Mouse (Mus musculus) T-helper 1 cell (primary cell): ENCODE results near the gene Ncoa3.

Experiments used
- in situ Hi-C: fragments of 300-600 bp; cut with MboI, MseI; formaldehyde crosslinking; loops from one replicate; pipeline ENCODE4 v1.15.1; 2025; ENCODE audit warnings: high pct_unique_total_duplicates

Gene Ncoa3

DNA sequence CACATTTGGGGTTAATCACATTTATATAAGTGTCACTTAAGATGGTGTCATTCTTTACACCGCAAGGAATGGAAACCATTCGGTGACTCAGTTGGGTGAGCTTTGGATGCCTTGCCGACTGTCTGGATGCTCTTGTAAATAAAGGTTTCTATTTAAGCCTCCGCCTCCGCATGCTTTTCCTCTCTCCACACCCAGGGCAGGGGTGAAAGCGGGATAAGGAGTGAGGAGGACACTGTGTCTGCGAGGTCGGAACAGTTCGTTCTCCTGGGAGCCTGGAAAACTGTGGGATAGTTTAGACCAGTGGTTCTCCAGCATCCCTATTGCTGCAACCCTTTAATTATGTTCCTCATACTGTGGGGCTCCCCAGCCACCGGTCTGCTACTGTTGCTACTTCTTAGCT, 80.6 kb downstream of the Ncoa3 start:
- in situ Hi-C loops = loop anchor here (25.0 kb wide), 1 partner anchor 964 kb away; no protein-coding TSS in a partner anchor

DNA sequence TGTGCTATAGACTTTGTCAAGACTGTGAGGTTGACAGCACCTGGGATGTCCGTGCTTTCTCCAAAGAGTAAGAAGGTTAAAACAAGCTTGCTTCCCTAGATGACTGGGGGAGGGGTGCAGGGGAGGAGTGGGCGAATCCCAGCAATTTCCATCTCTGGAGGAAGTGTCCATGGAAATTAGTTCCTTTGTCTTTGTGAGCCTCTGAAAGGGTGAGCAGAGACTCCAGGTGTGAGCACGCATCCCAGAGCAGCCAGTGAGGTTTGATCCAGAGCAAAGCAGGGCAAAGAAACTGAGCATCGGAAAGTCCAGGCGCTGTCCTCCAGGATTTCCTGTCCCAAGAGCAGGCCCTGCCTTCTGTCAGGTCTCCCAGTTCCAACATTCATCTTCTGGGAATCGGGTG, 81.9 kb downstream of the Ncoa3 start:
- in situ Hi-C loops = loop anchor here (25.0 kb wide), 1 partner anchor 963 kb away; no protein-coding TSS in a partner anchor

DNA sequence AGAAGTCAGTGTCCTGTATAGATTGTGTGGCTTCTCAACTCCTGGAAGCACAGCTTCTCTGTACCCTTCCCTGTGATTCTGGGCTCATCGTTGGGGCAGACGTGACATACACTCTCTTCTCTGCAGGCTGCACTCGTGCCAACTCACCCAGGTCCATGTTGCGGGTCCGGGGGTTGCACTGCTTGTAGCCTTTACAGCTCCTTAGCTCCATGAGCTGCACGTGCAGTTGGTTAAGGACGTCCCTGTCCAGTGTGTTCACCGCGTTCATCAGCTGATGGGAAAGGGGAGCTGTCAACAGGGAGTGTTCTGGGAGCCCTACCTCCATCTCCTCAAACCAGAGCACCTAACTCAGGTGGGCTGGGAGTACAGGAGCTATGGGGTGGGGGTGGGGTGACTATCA, 84.9 kb downstream of the Ncoa3 start:
- in situ Hi-C loops = no loop called here

DNA sequence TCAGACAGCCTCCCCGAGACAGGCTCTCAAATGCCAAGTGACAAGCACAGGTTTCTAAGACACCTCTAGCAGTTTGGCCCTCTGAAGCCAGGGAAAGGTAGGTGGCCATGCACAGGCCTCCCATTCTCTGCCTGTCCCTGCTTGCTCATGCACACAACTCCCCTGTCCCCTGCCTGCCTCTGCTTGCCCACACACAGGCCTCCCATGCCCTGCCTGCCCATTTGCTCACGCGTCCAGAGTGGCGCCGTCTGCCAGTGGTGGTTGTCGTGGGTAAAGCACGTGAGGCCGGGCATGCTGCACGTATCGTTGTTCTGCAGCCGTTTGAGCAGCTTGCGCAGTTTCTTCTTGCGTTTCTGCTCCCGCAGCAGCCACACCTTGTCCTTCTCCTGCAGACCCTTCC, 86.8 kb downstream of the Ncoa3 start:
- in situ Hi-C loops = no loop called here

- in situ Hi-C loops = no loop called here
Measured at GRCm38 (mm10) chr2:166079961-166080885, 87.8 kb downstream of the Ncoa3 start.

DNA sequence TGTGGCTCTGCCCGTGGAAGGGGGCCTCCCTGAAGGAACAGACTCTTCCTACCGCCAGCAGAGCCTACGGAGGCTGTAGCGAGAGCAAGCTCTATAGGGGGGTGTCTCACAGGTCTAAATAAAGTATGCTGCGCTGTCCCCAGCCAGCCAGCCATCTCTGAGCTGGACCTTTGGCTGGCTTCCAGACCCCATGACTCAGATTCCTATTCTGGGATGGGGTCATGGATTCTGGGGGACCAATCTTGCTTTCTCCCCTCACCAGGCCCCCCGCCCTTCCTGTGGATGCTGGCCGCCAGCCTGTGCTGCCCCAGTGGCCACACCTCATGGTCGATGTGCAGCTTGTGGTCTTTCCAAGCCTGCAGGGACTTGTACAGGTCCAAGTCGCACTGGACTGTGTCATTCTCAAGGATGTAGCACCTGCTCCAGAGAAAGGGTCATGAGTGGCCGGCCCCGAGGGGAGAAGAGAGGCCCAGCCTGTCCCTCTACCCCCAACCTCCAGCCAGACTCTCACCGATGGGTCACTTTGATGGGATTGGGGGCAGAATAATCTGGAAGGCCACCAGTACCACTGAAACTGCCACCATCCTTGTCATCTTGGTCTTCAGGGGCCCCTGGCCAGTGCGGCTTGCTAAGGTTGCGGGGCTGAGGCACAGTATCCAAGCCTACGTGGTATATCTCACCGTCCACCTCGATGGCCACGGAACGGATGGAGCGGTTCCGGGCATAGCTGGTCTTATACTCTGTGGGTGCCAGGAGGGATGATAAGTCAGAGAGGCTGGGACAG, 88.7 kb downstream of the Ncoa3 start:
- in situ Hi-C loops = no loop called here

GRCm38 (mm10) chr2:166082193-166082592, 89.8 kb downstream of the Ncoa3 start:
- in situ Hi-C loops = no loop called here

GRCm38 (mm10) chr2:166082661-166083060, 90.2 kb downstream of the Ncoa3 start:
- in situ Hi-C loops = no loop called here

DNA sequence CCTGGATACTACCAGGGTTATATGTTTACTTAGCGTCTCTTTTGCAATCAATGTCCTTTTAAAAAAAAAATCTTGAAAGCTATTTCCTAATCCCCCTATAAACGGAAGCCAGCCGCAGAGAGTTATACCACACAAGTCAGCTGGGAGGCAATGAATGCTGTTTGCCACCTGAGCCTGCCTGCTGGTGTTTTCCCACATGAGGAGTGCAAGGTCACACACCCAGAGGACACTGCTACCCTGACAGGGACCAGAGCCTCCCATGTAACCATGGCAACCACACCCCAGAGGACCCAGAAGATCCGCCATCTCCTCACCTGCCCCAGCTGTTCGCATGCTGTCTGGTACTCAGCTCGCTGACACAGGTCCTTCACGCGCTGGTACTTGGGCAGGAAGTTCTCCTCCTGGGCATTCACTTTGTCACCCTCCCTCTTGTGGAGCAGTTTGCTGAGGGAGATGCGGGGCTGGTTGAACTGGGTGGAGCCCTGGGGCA, 91.2 kb downstream of the Ncoa3 start:
- in situ Hi-C loops = no loop called here

DNA sequence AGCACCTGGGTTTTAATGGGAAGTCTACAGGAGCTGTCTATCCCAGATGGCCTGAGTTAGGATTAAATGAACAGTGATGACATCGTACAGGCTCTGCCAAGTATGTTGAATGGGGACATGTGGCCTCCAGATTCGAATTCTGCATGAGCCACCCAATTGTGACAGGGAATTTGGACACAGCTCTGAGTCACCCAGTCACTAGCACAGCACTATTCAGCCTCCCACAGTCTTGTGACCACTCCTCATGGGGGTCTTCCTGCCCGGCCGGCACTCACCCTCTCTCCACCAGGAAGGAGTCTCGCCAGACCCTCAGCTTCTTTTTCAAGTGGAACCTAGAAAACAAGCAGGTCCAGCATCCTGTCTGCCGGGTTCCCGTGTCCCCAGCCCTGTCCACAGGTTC, 91.7 kb downstream of the Ncoa3 start:
- in situ Hi-C loops = no loop called here

DNA sequence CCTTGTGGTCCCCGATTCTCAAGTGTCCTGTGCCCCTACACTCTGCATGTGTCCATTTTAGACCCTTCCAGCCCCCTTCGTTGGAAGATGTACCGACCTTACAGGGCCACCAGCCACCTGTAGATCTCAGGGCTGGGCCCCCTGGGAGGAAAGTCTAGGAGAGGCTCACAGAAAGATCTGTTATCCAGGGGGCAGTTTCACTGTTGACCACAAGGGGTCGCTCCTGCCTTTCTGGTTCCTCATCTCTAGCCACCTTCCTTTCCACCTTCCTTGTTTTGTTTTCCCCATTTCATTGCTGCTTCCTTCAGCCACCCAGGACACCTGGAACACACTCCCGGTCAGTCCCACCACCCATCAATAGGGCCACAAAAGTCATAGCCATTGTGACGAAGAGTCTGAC, 92.5 kb downstream of the Ncoa3 start:
- in situ Hi-C loops = loop anchor here (5.0 kb wide), 1 partner anchor 477 kb away; no protein-coding TSS in a partner anchor

DNA sequence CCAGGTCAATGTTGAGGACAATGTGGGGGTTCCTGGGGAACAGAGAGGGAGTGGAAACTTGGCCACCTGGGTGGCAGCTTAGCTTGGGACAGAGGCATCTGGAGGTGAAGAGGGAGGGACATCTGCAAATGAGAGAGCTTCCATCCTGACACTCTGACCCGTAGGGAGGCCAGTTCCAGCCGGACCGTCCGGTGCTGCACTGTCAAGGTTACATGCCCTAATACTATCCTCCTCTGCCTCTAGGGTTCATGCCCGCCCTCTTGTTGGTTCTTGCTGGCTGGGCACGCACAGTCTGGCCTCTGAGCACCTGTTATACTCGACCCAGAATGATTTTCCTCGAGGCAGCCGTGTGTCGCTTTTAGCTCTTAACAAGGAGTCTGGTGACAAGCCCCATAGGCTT, 93.3 kb downstream of the Ncoa3 start:
- in situ Hi-C loops = loop anchor here (5.0 kb wide), 1 partner anchor 477 kb away; no protein-coding TSS in a partner anchor

GRCm38 (mm10) chr2:166086457-166087233, 94.2 kb downstream of the Ncoa3 start:
- in situ Hi-C loops = loop anchor here (5.0 kb wide), 1 partner anchor 476 kb away; no protein-coding TSS in a partner anchor

DNA sequence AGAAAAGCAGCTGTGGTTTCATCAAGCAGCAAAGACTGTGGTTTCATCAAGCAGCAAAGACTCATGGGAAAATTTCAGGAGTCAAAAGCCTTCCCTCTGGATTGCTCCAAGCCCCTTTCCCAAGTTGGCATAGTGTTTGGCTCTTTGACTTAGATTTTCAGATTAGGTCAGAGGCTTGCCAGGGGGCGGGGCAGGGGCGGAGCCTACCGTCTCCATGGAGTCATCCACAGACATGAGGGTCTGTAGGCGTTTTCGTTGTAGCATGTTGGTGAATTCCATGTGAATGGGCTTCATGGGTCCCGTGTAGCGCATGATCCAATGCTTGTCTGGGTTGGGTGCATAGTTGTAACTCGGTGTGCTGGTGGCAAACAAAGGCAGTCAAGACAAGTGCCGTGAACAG, 96.6 kb downstream of the Ncoa3 start:
- in situ Hi-C loops = loop anchor here (5.0 kb wide), 1 partner anchor 473 kb away; no protein-coding TSS in a partner anchor

- in situ Hi-C loops = no loop called here
Measured at GRCm38 (mm10) chr2:166090131-166090581, 97.7 kb downstream of the Ncoa3 start.

- in situ Hi-C loops = no loop called here
Measured at GRCm38 (mm10) chr2:166091599-166091998, 99.2 kb downstream of the Ncoa3 start.

DNA sequence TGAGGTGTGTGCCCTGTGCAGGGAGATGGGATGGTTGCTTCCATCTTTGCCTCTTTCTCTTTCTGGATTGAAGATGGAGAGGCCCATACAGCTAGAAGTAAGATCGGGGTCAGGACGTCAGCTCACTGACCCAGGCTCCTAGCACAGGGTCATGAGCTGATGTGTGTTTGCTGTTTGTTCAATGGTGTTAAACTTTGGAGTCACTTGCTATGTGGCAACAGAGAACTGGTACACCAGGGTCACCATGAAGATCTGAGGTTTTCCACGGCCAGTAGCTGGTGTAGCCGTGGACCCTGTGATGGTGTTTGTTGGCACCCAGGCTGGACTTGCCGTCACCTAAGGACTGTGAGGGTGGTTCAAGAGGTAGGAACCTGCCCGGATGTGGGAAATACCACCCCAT, 100.0 kb downstream of the Ncoa3 start:
- in situ Hi-C loops = no loop called here

GRCm38 (mm10) chr2:166096300-166096699, 103.9 kb downstream of the Ncoa3 start:
- in situ Hi-C loops = no loop called here

- in situ Hi-C loops = no loop called here
Measured at GRCm38 (mm10) chr2:166096834-166097233, 104.4 kb downstream of the Ncoa3 start.

DNA sequence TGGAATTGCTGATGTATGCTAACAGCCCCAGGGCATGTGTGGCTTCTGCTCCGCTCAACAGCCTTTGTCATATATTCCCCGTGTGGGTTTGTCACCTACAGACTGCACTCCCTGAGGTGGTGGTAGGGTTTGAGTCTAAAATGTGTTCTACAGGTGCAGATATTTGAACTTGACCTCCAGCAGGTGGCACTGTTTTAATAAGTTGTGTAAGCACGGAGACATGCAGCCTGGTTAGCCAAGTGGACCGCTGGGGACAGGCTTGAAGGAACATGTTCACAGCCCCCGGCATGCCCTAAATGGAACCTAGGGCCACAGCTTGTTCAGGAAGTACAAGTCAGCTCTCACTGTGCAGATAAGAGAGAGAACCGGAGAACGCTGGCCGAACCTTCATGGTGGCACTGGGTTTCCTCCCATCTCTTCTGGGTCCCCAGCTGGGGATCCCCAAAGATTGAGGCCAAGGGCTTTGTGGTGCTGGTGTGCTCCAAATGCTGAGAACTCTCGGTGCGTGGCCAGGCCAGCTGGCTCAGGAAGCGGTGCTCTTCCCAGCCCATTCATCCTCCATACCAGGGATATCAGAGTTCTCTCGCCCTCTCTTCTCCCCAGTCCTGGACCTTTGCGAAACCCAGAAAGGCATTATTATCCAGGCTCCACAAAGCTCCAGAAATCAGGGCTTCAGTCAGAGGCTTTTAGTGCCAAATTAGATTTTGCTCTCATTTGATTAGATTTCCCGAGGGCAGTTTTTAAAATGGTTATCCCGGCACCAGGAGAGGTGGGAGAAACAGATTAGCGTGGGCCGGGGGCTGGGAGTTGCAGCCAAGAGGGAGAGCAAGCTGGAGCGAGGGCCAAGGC, 105.2 kb downstream of the Ncoa3 start:
- in situ Hi-C loops = no loop called here
